Comparison of ENCODE assay signal across 12 mouse cellular contexts in genomic region chr6:97517616-97518235, GRCm38 (mm10).
A peak's percentile ranks its signal among the peaks of the same experiment; 100 is the strongest.
DNase-seq lines count a peak whose midpoint lies in the region; ATAC-seq and TF ChIP-seq lines count a peak whose summit lies in the region.
"Had no signal": no experiment of that assay in that cellular context is flagged by ENCODE, and none has a peak within 500 bp of the region (broad histone marks: within the 10 kb centered on the region; RNA-seq: fewer than 3 reads in every experiment).

No protein-coding gene starts in this region.

- no peak for TF ChIP-seq POLR2A in heart, adult 2 months (IDR thresholded peaks at IDR 0.05; ENCODE audit: insufficient read depth, low read depth, low read length)

- no peak for TF ChIP-seq EP300 in heart, adult 2 months (IDR thresholded peaks at IDR 0.05; ENCODE audit: insufficient read depth, low read depth, low read length)

- H3K79me2 ChIP-seq in heart, adult 2 months (replicated peaks; ENCODE audit: control insufficient read depth, insufficient read depth, low read length) = no peaks in the 10 kb centered on the region

- H3K27me3 ChIP-seq in heart, embryonic 16.5 days (ENCODE audit: control insufficient read depth, insufficient read depth, low read length) = peaks cover 3% of the 10 kb centered on the region
- no peaks in the 10 kb centered on the region for H3K27me3 ChIP-seq in heart, adult 2 months (ENCODE audit: control insufficient read depth, insufficient read depth, low read length)
- no peaks in the 10 kb centered on the region for H3K27me3 ChIP-seq in kidney, postnatal 0 days (ENCODE audit: insufficient read depth, low read length)
- H3K27me3 ChIP-seq: forebrain, embryonic 15.5 days had no signal

- no peak overlapping the region for H3K27ac ChIP-seq in heart, embryonic 16.5 days (ENCODE audit: low read length)
- H3K27ac ChIP-seq in heart, adult 2 months = no peak overlapping the region
- H3K27ac ChIP-seq in kidney, postnatal 0 days = no peak overlapping the region
- H3K27ac ChIP-seq: forebrain, embryonic 15.5 days; liver, embryonic 14.5 days had no signal

- H3K4me2 ChIP-seq in heart, embryonic 16.5 days (ENCODE audit: low read depth, low read length) = peak overlapping the region; percentile 38; the same call in 1 of the 2 replicates
- no peak overlapping the region for H3K4me2 ChIP-seq in kidney, postnatal 0 days (ENCODE audit: low read length)
- H3K4me2 ChIP-seq: forebrain, embryonic 15.5 days had no signal

- intact Hi-C loops in heart, adult 2 months (cut with DNase I) = no loop called here

- 42% methylated on average over 12 of the region's 12 CpGs for WGBS in heart, embryonic 16.5 days
- 61% methylated on average over 12 of the region's 12 CpGs for WGBS in heart, adult 2 months
- 47% methylated on average over 12 of the region's 12 CpGs for WGBS in kidney, postnatal 0 days

- no peaks in the 10 kb centered on the region for H3K9me3 ChIP-seq in heart, embryonic 16.5 days (replicated peaks; ENCODE audit: control insufficient read depth, low read length)
- no peaks in the 10 kb centered on the region for H3K9me3 ChIP-seq in kidney, postnatal 0 days (replicated peaks; ENCODE audit: low read length)
- H3K9me3 ChIP-seq: forebrain, embryonic 15.5 days had no signal

- DNase-seq in heart, adult 2 months = no peak
- peak; percentile 35 for DNase-seq in retina, postnatal 1 day
- no peak for DNase-seq in retina, embryonic 14.5 days (ENCODE audit: low spot score)
- DNase-seq in kidney, postnatal 0 days (ENCODE audit: low spot score) = no peak
- DNase-seq in frontal cortex, postnatal 10 days (ENCODE audit: low spot score in 2 of 2) = no peak
- no peak for DNase-seq in spleen, postnatal 10 days (ENCODE audit: low spot score in 2 of 2)
- DNase-seq: adrenal gland, postnatal 10 days; cerebellum, postnatal 36 days; gastrocnemius, postnatal 25 days had no signal

- no peak for TF ChIP-seq CTCF in heart, adult 2 months (IDR thresholded peaks at IDR 0.05)
- no peak for TF ChIP-seq CTCF in kidney, postnatal 0 days (IDR thresholded peaks at IDR 0.05; ENCODE audit: low read depth)

- H3K4me1 ChIP-seq in heart, embryonic 16.5 days (ENCODE audit: control insufficient read depth, insufficient read depth, low read length) = peaks cover 10% of the 10 kb centered on the region
- H3K4me1 ChIP-seq in heart, adult 2 months (ENCODE audit: control insufficient read depth, insufficient read depth, low read length) = peaks cover 14% of the 10 kb centered on the region
- H3K4me1 ChIP-seq in kidney, postnatal 0 days (replicated peaks; ENCODE audit: insufficient read depth, low read length) = peaks cover 7% of the 10 kb centered on the region; the same call in 1 of the 2 replicates

- H3K36me3 ChIP-seq in heart, embryonic 16.5 days (ENCODE audit: control insufficient read depth, insufficient read depth) = no peaks in the 10 kb centered on the region
- no peaks in the 10 kb centered on the region for H3K36me3 ChIP-seq in heart, adult 2 months (ENCODE audit: control insufficient read depth, insufficient read depth, low read length)
- no peaks in the 10 kb centered on the region for H3K36me3 ChIP-seq in kidney, postnatal 0 days (ENCODE audit: insufficient read depth, low read length)
- H3K36me3 ChIP-seq: forebrain, embryonic 15.5 days had no signal

- H3K4me3 ChIP-seq in heart, embryonic 16.5 days (ENCODE audit: low read length) = no peak overlapping the region
- no peak overlapping the region for H3K4me3 ChIP-seq in heart, adult 2 months
- no peak overlapping the region for H3K4me3 ChIP-seq in kidney, postnatal 0 days (replicated peaks; ENCODE audit: low read depth, low read length)
- H3K4me3 ChIP-seq: forebrain, embryonic 15.5 days had no signal

- ATAC-seq in heart, embryonic 16.5 days (replicated peaks; ENCODE audit: extremely low read depth, insufficient read depth, low FRiP score) = no peak
- ATAC-seq in kidney, postnatal 0 days (replicated peaks; ENCODE audit: low FRiP score, low read depth) = 0 out of 2 replicates have a peak, but pooled peaks have one; percentile 31
- ATAC-seq: forebrain, embryonic 15.5 days had no signal

- H3K9ac ChIP-seq in heart, embryonic 16.5 days (ENCODE audit: low read length) = no peak overlapping the region
- no peak overlapping the region for H3K9ac ChIP-seq in heart, adult 2 months (ENCODE audit: low read depth, low read length)
- 0 out of 2 replicates have a peak overlapping the region, but pooled peaks have one; percentile 2 for H3K9ac ChIP-seq in kidney, postnatal 0 days (ENCODE audit: low read depth, low read length)
- H3K9ac ChIP-seq: forebrain, embryonic 15.5 days; liver, embryonic 14.5 days had no signal
